Mouse (Mus musculus) neural tube, embryonic 15.5 days (tissue): ENCODE measurements around the gene Pfdn6. TPM values are rescaled to one million over a fixed set of nuclear protein-coding genes. Genes with fewer than 3 reads are reported as not detected.
A peak's percentile ranks its signal among the peaks of the same experiment; 100 is the strongest.
"Not testable (repeated sequence)": the region's sequence is repeated elsewhere in the genome, so short reads cannot be mapped to it uniquely, and the experiment has no call there.

Source experiments
- ATAC-seq: fragments of 200-750 bp; cut with Nextera tagmentation; 2 replicates; pipeline ENCODE4 v1.8.0; 2017; ENCODE audit warnings: mild to moderate bottlenecking, moderate TSS enrichment, moderate library complexity; ENCODE audit not compliant: low FRiP score
- H3K27ac ChIP-seq: fragments of 300-500 bp; sonication (generic); replicated peaks from 2 replicates; pipeline ENCODE4 v1.5.1; 2015; ENCODE audit warnings: mild to moderate bottlenecking, inconsistent platforms
- H3K27me3 ChIP-seq: fragments of 300-500 bp; sonication (generic); replicated peaks from 2 replicates; pipeline ENCODE4 v1.6.1; 2015; ENCODE audit warnings: inconsistent platforms
- H3K36me3 ChIP-seq: fragments of 300-500 bp; sonication (generic); 2 replicates; pipeline ENCODE4 v1.6.1; 2015; ENCODE audit warnings: inconsistent platforms
- H3K4me1 ChIP-seq: fragments of 300-500 bp; sonication (generic); 2 replicates; pipeline ENCODE4 v1.6.1; 2015; ENCODE audit warnings: inconsistent platforms
- H3K4me2 ChIP-seq: fragments of 300-500 bp; sonication (generic); 2 replicates; pipeline ENCODE4 v1.6.1; 2015; ENCODE audit warnings: inconsistent platforms, mild to moderate bottlenecking, moderate library complexity
- H3K4me3 ChIP-seq: fragments of 300-500 bp; sonication (generic); replicated peaks from 2 replicates; pipeline ENCODE4 v1.5.1; 2015; ENCODE audit warnings: mild to moderate bottlenecking, inconsistent platforms
- H3K9ac ChIP-seq: fragments of 300-500 bp; sonication (generic); replicated peaks from 2 replicates; pipeline ENCODE4 v1.6.1; 2015; ENCODE audit warnings: mild to moderate bottlenecking, inconsistent platforms
- H3K9me3 ChIP-seq: fragments of 300-500 bp; sonication (generic); replicated peaks from 2 replicates; pipeline ENCODE4 v1.6.1; 2016; ENCODE audit warnings: inconsistent platforms
- WGBS: fragments of 180-500 bp; shearing (Covaris S2); methylation state at CpG from one replicate; pipeline ENCODE4 v1.1.7; 2015; ENCODE audit warnings: mixed read lengths; 5-methylcytosine and 5-hydroxymethylcytosine counted together
- polyA plus RNA-seq: library from polyadenylated mRNA; unstranded; fragments of >200 nt; fragmentation: Nextera tagmentation; extraction: Ambion mirVana; gene quantifications from 2 replicates; pipeline ENCODE4 v1.2.1, GENCODE M21; 2015

The Pfdn6 gene
- polyA plus RNA-seq: 173 and 183 TPM in 2 replicates

- H3K4me3 ChIP-seq: peak within 1 kb of the TSS; percentile 91
- peak within 1 kb of the TSS; percentile 61 for H3K27ac ChIP-seq
- H3K9ac ChIP-seq: peak within 1 kb of the TSS; percentile 88
- H3K4me2 ChIP-seq: peak within 1 kb of the TSS; percentile 96
- H3K36me3 ChIP-seq: peaks cover 45% of the 10 kb centered on the region
- no peaks in the 10 kb centered on the region for H3K9me3 ChIP-seq
- no peaks in the 10 kb centered on the region for H3K27me3 ChIP-seq
- ATAC-seq: peak; percentile 91
- H3K4me1 ChIP-seq: peaks cover 26% of the 10 kb centered on the region
- under 1% methylated on average over 36 of the region's 36 CpGs for WGBS
Observed at GRCm38 (mm10) chr17:33940206-33940805, at the start of gene Pfdn6, which contains the start of gene Wdr46. TSS of gene Pfdn6 (minus strand) at chr17:33940343. TSS of gene Wdr46 (plus strand) at chr17:33940660.

GRCm38 (mm10) chr17:33982136-33982535 is 42.0 kb upstream of the Pfdn6 start:
- not testable (repeated sequence) for H3K36me3 ChIP-seq, ATAC-seq, H3K9me3 ChIP-seq, H3K9ac ChIP-seq
- H3K4me2 ChIP-seq: peak overlapping the region; percentile 67
- WGBS: 7% methylated on average over 8 of the region's 8 CpGs
- peaks cover 32% of the 10 kb centered on the region for H3K27me3 ChIP-seq
- peak overlapping the region; percentile 58 for H3K4me3 ChIP-seq
- peaks cover 29% of the 10 kb centered on the region for H3K4me1 ChIP-seq
- H3K27ac ChIP-seq: peak overlapping the region; percentile 93

GRCm38 (mm10) chr17:33981192-33981909 is 41.2 kb upstream of the Pfdn6 start:
- not testable (repeated sequence) for H3K36me3 ChIP-seq, H3K9me3 ChIP-seq
- peak; percentile 97 for ATAC-seq
- H3K4me2 ChIP-seq: peak overlapping the region; percentile 67
- WGBS: under 1% methylated on average over 27 of the region's 27 CpGs
- peaks cover 29% of the 10 kb centered on the region for H3K4me1 ChIP-seq
- peak overlapping the region; percentile 68 for H3K9ac ChIP-seq
- H3K4me3 ChIP-seq: peak overlapping the region; percentile 58
- H3K27me3 ChIP-seq: peaks cover 40% of the 10 kb centered on the region
- H3K27ac ChIP-seq: peak overlapping the region; percentile 93

GRCm38 (mm10) chr17:33980181-33981035 is 40.3 kb upstream of the Pfdn6 start:
- peaks cover 29% of the 10 kb centered on the region for H3K4me1 ChIP-seq
- peak overlapping the region; percentile 93 for H3K27ac ChIP-seq
- peaks cover 46% of the 10 kb centered on the region for H3K27me3 ChIP-seq
- H3K4me3 ChIP-seq: peak overlapping the region; percentile 58; the same call in 1 of the 2 replicates
- peak overlapping the region; percentile 67 for H3K4me2 ChIP-seq
- H3K36me3 ChIP-seq: no peaks in the 10 kb centered on the region
- H3K9ac ChIP-seq: 0 out of 2 replicates have a peak overlapping the region, but pooled peaks have one; percentile 26
- peak; percentile 16 for ATAC-seq
- WGBS: 79% methylated on average over 19 of the region's 19 CpGs
- H3K9me3 ChIP-seq: no peaks in the 10 kb centered on the region

- H3K9me3 ChIP-seq: no peaks in the 10 kb centered on the region
- peaks cover 29% of the 10 kb centered on the region for H3K4me1 ChIP-seq
- H3K36me3 ChIP-seq: no peaks in the 10 kb centered on the region
- no peak overlapping the region for H3K4me2 ChIP-seq
- H3K9ac ChIP-seq: no peak overlapping the region
- no peak for ATAC-seq
- peaks cover 50% of the 10 kb centered on the region for H3K27me3 ChIP-seq
- 82% methylated on average over 6 of the region's 6 CpGs for whole genome bisulfite sequencing
- no peak overlapping the region for H3K4me3 ChIP-seq
- H3K27ac ChIP-seq: no peak overlapping the region
Observed at GRCm38 (mm10) chr17:33979512-33980050, 39.4 kb upstream of the Pfdn6 start.

- H3K4me3 ChIP-seq: peak overlapping the region; percentile 41
- no peak overlapping the region for H3K27ac ChIP-seq
- peak overlapping the region; percentile 41 for H3K9ac ChIP-seq
- WGBS: 2% methylated on average over 17 of the region's 17 CpGs
- H3K27me3 ChIP-seq: peaks cover 53% of the 10 kb centered on the region
- H3K4me2 ChIP-seq: peak overlapping the region; percentile 62
- H3K9me3 ChIP-seq: no peaks in the 10 kb centered on the region
- ATAC-seq: no peak
- no peaks in the 10 kb centered on the region for H3K36me3 ChIP-seq
- peaks cover 29% of the 10 kb centered on the region for H3K4me1 ChIP-seq
Observed at GRCm38 (mm10) chr17:33978631-33979031, 38.5 kb upstream of the Pfdn6 start.

GRCm38 (mm10) chr17:33977861-33978557 is 37.9 kb upstream of the Pfdn6 start:
- Histone ChIP-seq H3K4me2 (peak overlapping the region; percentile 62), H3K27me3 (peaks cover 53% of the 10 kb centered on the region), H3K4me1 (peaks cover 29% of the 10 kb centered on the region), H3K4me3 (peak overlapping the region; percentile 41), H3K9me3 (no peaks in the 10 kb centered on the region), H3K27ac (no peak overlapping the region), H3K36me3 (no peaks in the 10 kb centered on the region), H3K9ac (peak overlapping the region; percentile 41)
- 3% methylated on average over 57 of the region's 57 CpGs for WGBS
- ATAC-seq: no peak

- no peak overlapping the region for H3K27ac ChIP-seq
- peaks cover 48% of the 10 kb centered on the region for H3K27me3 ChIP-seq
- ATAC-seq: no peak
- H3K4me3 ChIP-seq: no peak overlapping the region
- H3K9me3 ChIP-seq: no peaks in the 10 kb centered on the region
- H3K9ac ChIP-seq: no peak overlapping the region
- H3K36me3 ChIP-seq: no peaks in the 10 kb centered on the region
- H3K4me1 ChIP-seq: peaks cover 10% of the 10 kb centered on the region
- H3K4me2 ChIP-seq: no peak overlapping the region
- WGBS: 72% methylated on average over 3 of the region's 3 CpGs
Observed at GRCm38 (mm10) chr17:33973572-33973971, 33.4 kb upstream of the Pfdn6 start.

- no peak overlapping the region for H3K4me3 ChIP-seq
- H3K27me3 ChIP-seq: peaks cover 39% of the 10 kb centered on the region
- H3K9ac ChIP-seq: 0 out of 2 replicates have a peak overlapping the region, but pooled peaks have one; percentile 5
- H3K27ac ChIP-seq: no peak overlapping the region
- H3K9me3 ChIP-seq: no peaks in the 10 kb centered on the region
- peaks cover 1% of the 10 kb centered on the region for H3K4me1 ChIP-seq
- 8% methylated on average over 1 of the region's 1 CpGs for WGBS
- no peak overlapping the region for H3K4me2 ChIP-seq
- ATAC-seq: no peak
- H3K36me3 ChIP-seq: no peaks in the 10 kb centered on the region
Observed at GRCm38 (mm10) chr17:33972691-33973090, 32.5 kb upstream of the Pfdn6 start.

- no peaks in the 10 kb centered on the region for H3K4me1 ChIP-seq
- H3K27me3 ChIP-seq: 0 out of 2 replicates have a peak, but pooled peaks cover 17% of the 10 kb centered on the region
- H3K36me3 ChIP-seq: peaks cover 17% of the 10 kb centered on the region
- no peak overlapping the region for H3K4me3 ChIP-seq
- no peak overlapping the region for H3K9ac ChIP-seq
- H3K4me2 ChIP-seq: no peak overlapping the region
- no peaks in the 10 kb centered on the region for H3K9me3 ChIP-seq
- no peak for ATAC-seq
- no peak overlapping the region for H3K27ac ChIP-seq
- 78% methylated on average over 4 of the region's 4 CpGs for WGBS
Observed at GRCm38 (mm10) chr17:33969394-33969793, 29.3 kb upstream of the Pfdn6 start.
